Mouse (Mus musculus): ENCODE measurements around the gene Clcn7. TPM values are rescaled to one million over a fixed set of nuclear protein-coding genes. Genes with fewer than 3 reads are reported as not detected.

The Clcn7 gene
- polyA plus RNA-seq (2014; fragmentation: Nextera tagmentation; extraction: Ambion mirVana), result 18.7 and 19.7 TPM in 2 replicates

DNA sequence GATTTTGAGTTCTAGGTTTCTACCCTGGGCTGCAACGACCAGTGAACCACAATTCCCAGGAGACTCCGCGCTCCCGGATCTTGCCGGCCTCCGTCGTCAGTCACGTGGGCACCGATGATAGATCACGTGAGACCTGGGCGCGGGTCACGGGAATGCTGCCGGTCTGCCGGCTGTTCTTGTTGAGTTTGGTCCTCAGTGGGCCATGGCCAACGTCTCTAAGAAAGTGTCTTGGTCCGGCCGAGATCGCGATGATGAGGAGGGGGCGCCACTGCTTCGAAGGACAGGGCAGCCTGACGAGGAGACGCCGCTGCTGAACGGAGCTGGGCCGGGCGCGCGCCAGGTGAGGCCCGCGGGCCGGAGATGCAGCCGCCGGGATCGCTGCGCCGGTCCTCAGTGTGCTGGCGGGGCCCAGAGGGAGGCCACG, at the start of gene Clcn7:
Gene Clcn7 (plus strand): TSS at position 117 of the 424 bp plus-strand sequence.
- peak within 1 kb of the TSS; percentile 86 for H3K4me2 ChIP-seq
- H3K9ac ChIP-seq (ENCODE audit: low read depth, low read length), result peak within 1 kb of the TSS; percentile 72
- peak; percentile 89 for ATAC-seq (replicated peaks; ENCODE audit: low FRiP score)
- H3K4me1 ChIP-seq (replicated peaks; ENCODE audit: control insufficient read depth, insufficient read depth, low read length), result peaks cover 11% of the 10 kb centered on the region
- under 1% methylated on average over 40 of the region's 40 CpGs for WGBS
- peak within 1 kb of the TSS; percentile 83 for H3K4me3 ChIP-seq (ENCODE audit: low read depth, low read length)
- H3K36me3 ChIP-seq (ENCODE audit: control insufficient read depth, insufficient read depth, low read length), result no peaks in the 10 kb centered on the region
- H3K27me3 ChIP-seq (replicated peaks; ENCODE audit: control insufficient read depth, insufficient read depth, low read length), result no peaks in the 10 kb centered on the region
- peak; percentile 87 for DNase-seq (ENCODE audit: low spot score)
- H3K27ac ChIP-seq (ENCODE audit: low read depth, low read length), result no peak within 1 kb of the TSS
- H3K9me3 ChIP-seq (ENCODE audit: control insufficient read depth, low read length), result no peaks in the 10 kb centered on the region

DNA sequence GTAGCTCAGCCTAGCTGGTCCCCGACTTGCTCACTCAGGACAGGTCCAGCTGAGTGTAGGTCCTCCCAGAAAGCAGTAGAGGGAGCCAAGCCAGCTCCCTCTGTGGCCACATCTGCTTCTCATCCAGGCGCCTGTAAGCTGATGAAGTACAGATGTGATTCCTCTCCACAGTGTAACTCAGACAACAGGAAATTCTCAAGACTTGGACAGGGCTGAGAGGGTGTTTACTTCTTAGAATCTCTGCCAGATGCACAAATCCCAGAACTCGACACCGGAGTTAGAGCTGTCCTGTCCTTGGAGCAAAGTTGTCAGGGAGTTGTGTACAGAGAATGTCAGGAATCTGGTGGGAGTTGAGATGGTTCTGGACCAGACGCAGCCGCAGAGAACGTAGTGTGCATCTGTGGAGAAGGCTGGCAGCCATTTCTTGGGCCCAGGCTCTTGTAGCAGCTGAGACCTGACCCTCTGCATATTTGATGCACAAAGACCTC, 49.7 kb upstream of the Clcn7 start, which contains the start of gene Tmem204:
Gene Tmem204 (minus strand): TSS at position 148 of the 488 bp plus-strand sequence.
- Histone ChIP-seq H3K9me3 (ENCODE audit: control insufficient read depth, low read length) (no peaks in the 10 kb centered on the region), H3K4me1 (replicated peaks; ENCODE audit: control insufficient read depth, insufficient read depth, low read length) (peaks cover 38% of the 10 kb centered on the region), H3K9ac (ENCODE audit: low read depth, low read length) (0 out of 2 replicates have a peak within 1 kb of the TSS, but pooled peaks have one; percentile 25), H3K4me3 (ENCODE audit: low read depth, low read length) (no peak within 1 kb of the TSS), H3K4me2 (no peak within 1 kb of the TSS; the same call in 1 of the 2 replicates), H3K27me3 (replicated peaks; ENCODE audit: control insufficient read depth, insufficient read depth, low read length) (no peaks in the 10 kb centered on the region), H3K36me3 (ENCODE audit: control insufficient read depth, insufficient read depth, low read length) (no peaks in the 10 kb centered on the region; the same call in 1 of the 2 replicates), H3K27ac (ENCODE audit: low read depth, low read length) (peak within 1 kb of the TSS; percentile 91)
- ATAC-seq (replicated peaks; ENCODE audit: low FRiP score) (peak; percentile 45), DNase-seq (ENCODE audit: low spot score) (peak; percentile 46)
- WGBS, result 51% methylated on average over 7 of the region's 7 CpGs

DNA sequence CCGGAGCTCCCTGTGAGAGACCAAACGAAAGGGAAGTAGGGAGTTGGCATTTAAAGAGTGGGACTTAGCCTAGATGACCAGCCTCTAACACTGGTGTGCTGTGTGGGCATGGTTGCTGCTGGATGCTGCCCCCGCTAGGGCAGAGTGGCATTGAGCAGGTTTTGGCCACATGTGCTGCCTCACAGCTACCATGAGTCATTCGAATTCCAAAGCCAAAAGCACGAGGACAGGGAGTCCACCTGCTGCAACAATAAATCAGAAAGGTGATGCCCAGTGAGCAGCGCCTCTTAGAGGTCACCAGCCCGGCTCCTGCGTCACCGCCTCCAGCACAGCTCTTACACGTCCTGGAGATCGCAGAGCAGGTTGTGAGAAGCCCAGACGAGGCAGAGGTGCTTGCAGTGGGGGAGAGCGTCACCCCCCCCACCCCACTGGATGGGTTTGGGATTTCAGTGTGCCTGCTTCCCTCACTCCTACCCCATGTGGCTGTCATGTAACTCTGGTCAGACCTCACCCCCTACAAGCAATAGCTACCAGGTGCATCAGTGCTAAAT, 48.3 kb upstream of the Clcn7 start:
- 82% methylated on average over 13 of the region's 13 CpGs for WGBS
- Histone ChIP-seq H3K4me2 (no peak overlapping the region), H3K27ac (ENCODE audit: low read depth, low read length) (peak overlapping the region; percentile 25; the same call in 1 of the 2 replicates), H3K36me3 (ENCODE audit: control insufficient read depth, insufficient read depth, low read length) (no peaks in the 10 kb centered on the region; the same call in 1 of the 2 replicates), H3K9me3 (ENCODE audit: control insufficient read depth, low read length) (no peaks in the 10 kb centered on the region), H3K4me3 (ENCODE audit: low read depth, low read length) (no peak overlapping the region), H3K4me1 (replicated peaks; ENCODE audit: control insufficient read depth, insufficient read depth, low read length) (peaks cover 47% of the 10 kb centered on the region), H3K27me3 (replicated peaks; ENCODE audit: control insufficient read depth, insufficient read depth, low read length) (no peaks in the 10 kb centered on the region), H3K9ac (ENCODE audit: low read depth, low read length) (no peak overlapping the region)
- DNase-seq (ENCODE audit: low spot score) (no peak), ATAC-seq (replicated peaks; ENCODE audit: low FRiP score) (no peak)

DNA sequence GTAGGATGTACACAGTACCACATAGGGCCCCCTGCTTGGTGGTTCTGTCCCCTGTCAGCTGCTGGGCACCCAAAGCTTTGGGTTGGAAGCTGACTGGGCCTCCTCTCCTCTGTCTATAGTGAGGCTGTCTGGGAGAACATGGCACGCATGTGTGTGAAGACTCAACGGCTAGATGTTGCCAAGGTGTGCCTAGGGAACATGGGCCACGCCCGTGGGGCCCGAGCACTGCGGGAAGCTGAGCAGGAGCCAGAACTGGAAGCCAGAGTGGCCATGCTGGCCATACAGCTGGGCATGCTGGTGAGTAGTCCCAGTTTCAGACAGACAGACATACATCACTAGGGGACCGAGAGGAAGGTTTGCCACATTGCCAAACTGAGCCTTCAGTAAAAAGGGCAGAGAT, 46.5 kb upstream of the Clcn7 start:
- ATAC-seq (replicated peaks; ENCODE audit: low FRiP score) (no peak), DNase-seq (ENCODE audit: low spot score) (no peak)
- no peaks in the 10 kb centered on the region for H3K36me3 ChIP-seq (ENCODE audit: control insufficient read depth, insufficient read depth, low read length)
- peak overlapping the region; percentile 99 for H3K27ac ChIP-seq (ENCODE audit: low read depth, low read length)
- peaks cover 49% of the 10 kb centered on the region for H3K4me1 ChIP-seq (replicated peaks; ENCODE audit: control insufficient read depth, insufficient read depth, low read length)
- H3K27me3 ChIP-seq (replicated peaks; ENCODE audit: control insufficient read depth, insufficient read depth, low read length), result no peaks in the 10 kb centered on the region
- no peaks in the 10 kb centered on the region for H3K9me3 ChIP-seq (ENCODE audit: control insufficient read depth, low read length)
- H3K4me2 ChIP-seq, result peak overlapping the region; percentile 34
- no peak overlapping the region for H3K4me3 ChIP-seq (ENCODE audit: low read depth, low read length)
- peak overlapping the region; percentile 38 for H3K9ac ChIP-seq (ENCODE audit: low read depth, low read length)
- WGBS, result 77% methylated on average over 7 of the region's 7 CpGs

DNA sequence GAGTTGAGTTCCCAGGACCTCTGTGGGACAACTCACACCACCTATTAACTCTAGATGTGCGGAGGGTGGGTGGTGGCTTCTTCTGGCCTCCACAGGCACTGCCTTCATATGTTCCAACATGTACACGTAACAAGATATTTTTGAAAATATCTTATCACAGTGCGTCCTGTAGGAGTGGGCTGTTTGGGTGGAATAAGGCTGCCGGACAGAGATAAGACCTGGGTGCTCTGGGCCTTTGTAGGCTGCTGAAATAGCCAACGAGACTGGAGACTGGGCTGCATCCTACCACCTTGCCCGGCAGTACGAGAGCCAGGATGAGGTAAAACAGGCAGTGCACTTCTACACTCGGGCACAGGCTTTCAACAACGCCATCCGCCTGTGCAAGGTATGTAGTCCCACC, 44.0 kb upstream of the Clcn7 start:
- DNase-seq (ENCODE audit: low spot score), result peak; percentile 45
- peaks cover 38% of the 10 kb centered on the region for H3K4me1 ChIP-seq (replicated peaks; ENCODE audit: control insufficient read depth, insufficient read depth, low read length)

DNA sequence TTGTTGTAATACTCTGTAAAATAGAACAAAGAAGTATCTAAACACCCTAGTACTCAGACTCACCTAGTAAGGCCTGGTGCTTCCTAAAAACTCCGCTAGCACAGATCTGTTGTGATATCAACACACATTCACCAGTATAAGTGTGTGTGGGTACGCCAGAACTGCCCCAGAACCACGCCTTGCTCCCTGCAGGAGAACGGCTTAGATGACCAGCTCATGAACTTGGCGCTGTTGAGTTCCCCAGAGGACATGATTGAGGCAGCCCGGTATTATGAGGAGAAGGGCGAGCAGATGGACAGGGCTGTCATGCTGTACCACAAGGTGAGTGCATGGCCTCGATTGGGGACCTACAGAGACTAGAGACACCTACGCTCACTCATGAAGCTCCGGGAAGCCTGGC, 42.7 kb upstream of the Clcn7 start:
- peak overlapping the region; percentile 70 for H3K4me2 ChIP-seq
- 84% methylated on average over 10 of the region's 10 CpGs for WGBS
- peak overlapping the region; percentile 82 for H3K9ac ChIP-seq (ENCODE audit: low read depth, low read length)
- H3K9me3 ChIP-seq (ENCODE audit: control insufficient read depth, low read length), result no peaks in the 10 kb centered on the region
- peaks cover 38% of the 10 kb centered on the region for H3K4me1 ChIP-seq (replicated peaks; ENCODE audit: control insufficient read depth, insufficient read depth, low read length)
- H3K27ac ChIP-seq (ENCODE audit: low read depth, low read length), result peak overlapping the region; percentile 99
- peak overlapping the region; percentile 59 for H3K4me3 ChIP-seq (ENCODE audit: low read depth, low read length)
- DNase-seq (ENCODE audit: low spot score), result no peak
- peaks cover 11% of the 10 kb centered on the region for H3K36me3 ChIP-seq (ENCODE audit: control insufficient read depth, insufficient read depth, low read length)
- no peak for ATAC-seq (replicated peaks; ENCODE audit: low FRiP score)
- H3K27me3 ChIP-seq (replicated peaks; ENCODE audit: control insufficient read depth, insufficient read depth, low read length), result no peaks in the 10 kb centered on the region

More for the DNA sequence above, 44.0 kb upstream of the Clcn7 start:
- Histone ChIP-seq H3K4me3 (ENCODE audit: low read depth, low read length) (peak overlapping the region; percentile 59), H3K36me3 (ENCODE audit: control insufficient read depth, insufficient read depth, low read length) (peaks cover 8% of the 10 kb centered on the region), H3K9me3 (ENCODE audit: control insufficient read depth, low read length) (no peaks in the 10 kb centered on the region), H3K4me2 (peak overlapping the region; percentile 70), H3K27me3 (replicated peaks; ENCODE audit: control insufficient read depth, insufficient read depth, low read length) (no peaks in the 10 kb centered on the region), H3K9ac (ENCODE audit: low read depth, low read length) (peak overlapping the region; percentile 82), H3K27ac (ENCODE audit: low read depth, low read length) (peak overlapping the region; percentile 99)
- WGBS, result 53% methylated on average over 10 of the region's 10 CpGs
- peak; percentile 95 for ATAC-seq (replicated peaks; ENCODE audit: low FRiP score)

DNA sequence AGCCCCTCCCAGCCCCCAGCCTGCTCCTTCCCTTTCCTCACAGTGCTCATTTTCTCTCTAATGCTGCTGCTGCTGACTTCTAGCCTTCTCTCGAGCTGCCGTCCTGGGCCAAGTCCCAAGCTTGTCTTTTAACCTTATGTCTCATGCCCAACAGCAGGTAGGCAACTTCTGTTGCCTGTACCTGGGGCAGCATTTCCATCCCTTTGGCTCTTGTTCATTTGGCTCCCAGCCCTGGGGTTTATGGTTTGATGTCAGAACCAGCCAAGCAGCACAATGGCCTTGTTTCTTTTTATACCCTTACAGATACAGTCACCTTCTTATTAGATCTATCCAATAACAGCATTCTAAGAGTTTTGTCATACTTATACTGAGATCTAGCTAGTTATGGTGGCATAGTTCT, 37.0 kb upstream of the Clcn7 start:
- H3K4me1 ChIP-seq (replicated peaks; ENCODE audit: control insufficient read depth, insufficient read depth, low read length), result no peaks in the 10 kb centered on the region
- H3K4me2 ChIP-seq, result no peak overlapping the region
- H3K9ac ChIP-seq (ENCODE audit: low read depth, low read length), result no peak overlapping the region
- no peaks in the 10 kb centered on the region for H3K9me3 ChIP-seq (ENCODE audit: control insufficient read depth, low read length)
- no peaks in the 10 kb centered on the region for H3K27me3 ChIP-seq (replicated peaks; ENCODE audit: control insufficient read depth, insufficient read depth, low read length)
- ATAC-seq (replicated peaks; ENCODE audit: low FRiP score) (no peak), DNase-seq (ENCODE audit: low spot score) (no peak)
- peaks cover 33% of the 10 kb centered on the region for H3K36me3 ChIP-seq (ENCODE audit: control insufficient read depth, insufficient read depth, low read length)
- 84% methylated on average over 2 of the region's 2 CpGs for WGBS
- H3K27ac ChIP-seq (ENCODE audit: low read depth, low read length), result no peak overlapping the region
- no peak overlapping the region for H3K4me3 ChIP-seq (ENCODE audit: low read depth, low read length)

DNA sequence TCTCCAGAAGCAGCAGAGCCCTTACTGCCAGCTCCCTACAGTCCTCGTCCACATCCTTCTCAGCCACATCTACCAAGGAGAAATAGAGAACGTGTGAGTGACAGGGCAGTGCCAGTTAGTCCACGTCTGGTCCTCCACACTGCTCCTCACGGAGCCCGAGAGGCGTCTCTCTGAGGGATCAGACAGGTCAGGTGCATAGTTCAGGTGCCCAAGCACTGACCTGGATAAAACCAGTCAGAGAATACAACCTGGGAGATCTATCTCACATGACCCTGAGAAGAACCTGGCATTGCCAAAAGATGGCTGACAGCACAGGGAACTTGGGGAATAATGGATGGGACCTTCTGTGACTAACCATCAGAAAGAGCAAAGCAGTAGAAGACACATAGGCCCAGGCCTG, 33.1 kb upstream of the Clcn7 start:
- Histone ChIP-seq H3K27me3 (replicated peaks; ENCODE audit: control insufficient read depth, insufficient read depth, low read length) (no peaks in the 10 kb centered on the region), H3K4me2 (no peak overlapping the region), H3K9ac (ENCODE audit: low read depth, low read length) (no peak overlapping the region), H3K27ac (ENCODE audit: low read depth, low read length) (no peak overlapping the region), H3K4me1 (replicated peaks; ENCODE audit: control insufficient read depth, insufficient read depth, low read length) (no peaks in the 10 kb centered on the region), H3K4me3 (ENCODE audit: low read depth, low read length) (no peak overlapping the region), H3K9me3 (ENCODE audit: control insufficient read depth, low read length) (no peaks in the 10 kb centered on the region), H3K36me3 (ENCODE audit: control insufficient read depth, insufficient read depth, low read length) (peaks cover 43% of the 10 kb centered on the region)
- WGBS, result 87% methylated on average over 6 of the region's 6 CpGs
- no peak for ATAC-seq (replicated peaks; ENCODE audit: low FRiP score)
- no peak for DNase-seq (ENCODE audit: low spot score)

DNA sequence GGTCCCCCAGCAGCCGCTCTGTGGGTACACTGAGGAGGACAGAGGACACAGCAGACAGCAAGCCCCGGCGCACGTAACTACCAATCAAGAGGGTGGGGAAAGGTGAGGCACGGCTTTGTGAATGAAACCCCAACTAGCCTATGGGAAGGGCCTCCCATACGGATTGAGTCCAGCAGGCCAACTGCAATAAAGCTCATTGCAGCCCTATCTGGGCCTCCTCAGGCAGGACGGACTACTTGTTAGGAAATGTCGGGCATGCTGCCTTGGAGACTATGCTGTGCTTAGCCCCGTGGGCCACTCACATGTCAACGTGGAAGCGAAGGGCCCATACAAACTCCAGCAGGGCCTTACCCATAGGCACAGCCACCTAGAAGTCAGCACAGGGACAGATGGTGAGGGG, 31.9 kb upstream of the Clcn7 start:
- Histone ChIP-seq H3K4me1 (replicated peaks; ENCODE audit: control insufficient read depth, insufficient read depth, low read length) (no peaks in the 10 kb centered on the region), H3K4me3 (ENCODE audit: low read depth, low read length) (no peak overlapping the region), H3K9me3 (ENCODE audit: control insufficient read depth, low read length) (no peaks in the 10 kb centered on the region), H3K4me2 (no peak overlapping the region), H3K27me3 (replicated peaks; ENCODE audit: control insufficient read depth, insufficient read depth, low read length) (no peaks in the 10 kb centered on the region), H3K9ac (ENCODE audit: low read depth, low read length) (no peak overlapping the region), H3K27ac (ENCODE audit: low read depth, low read length) (no peak overlapping the region), H3K36me3 (ENCODE audit: control insufficient read depth, insufficient read depth, low read length) (peaks cover 52% of the 10 kb centered on the region)
- ATAC-seq (replicated peaks; ENCODE audit: low FRiP score), result no peak
- no peak for DNase-seq (ENCODE audit: low spot score)
- WGBS, result 95% methylated on average over 11 of the region's 11 CpGs
